Mouse (Mus musculus) right cerebral cortex, postnatal 25 days (tissue): ENCODE measurements around the gene Dyrk1a.

Experiments
- DNase-seq: peaks from one replicate; pipeline ENCODE4 v3.0.0; 2022

The Dyrk1a gene

GRCm38 (mm10) chr16:94591536-94591935 is 21.7 kb downstream of the Dyrk1a start:
- DNase-seq: no peak

DNA sequence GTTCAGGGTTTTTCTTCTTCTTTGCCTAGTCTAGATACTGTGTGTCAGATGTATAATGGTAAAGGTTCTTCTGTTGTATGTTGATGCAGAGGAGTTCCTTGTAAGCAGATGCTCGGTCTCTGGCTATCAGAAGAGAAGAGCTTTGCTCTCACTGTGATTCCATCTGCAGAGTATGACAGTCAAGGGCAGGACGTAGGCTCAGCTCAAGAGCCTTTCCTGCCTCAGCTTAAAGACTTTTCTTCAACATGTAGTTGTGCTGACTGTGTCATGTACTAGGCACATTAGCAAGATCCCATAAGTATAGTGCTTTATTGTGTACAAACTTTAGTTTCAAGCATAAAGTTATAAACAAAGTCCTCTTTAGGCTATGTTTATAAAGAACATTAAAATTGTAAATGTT is 26.8 kb downstream of the Dyrk1a start:
- DNase-seq: no peak

- DNase-seq: no peak
Measured at GRCm38 (mm10) chr16:94597640-94598039, 27.8 kb downstream of the Dyrk1a start.

- DNase-seq: no peak
Measured at GRCm38 (mm10) chr16:94599977-94600724, 30.3 kb downstream of the Dyrk1a start.

- DNase-seq: no peak
Measured at GRCm38 (mm10) chr16:94601089-94601488, 31.3 kb downstream of the Dyrk1a start.

GRCm38 (mm10) chr16:94601540-94601953 is 31.7 kb downstream of the Dyrk1a start:
- peak; percentile 61 for DNase-seq

DNA sequence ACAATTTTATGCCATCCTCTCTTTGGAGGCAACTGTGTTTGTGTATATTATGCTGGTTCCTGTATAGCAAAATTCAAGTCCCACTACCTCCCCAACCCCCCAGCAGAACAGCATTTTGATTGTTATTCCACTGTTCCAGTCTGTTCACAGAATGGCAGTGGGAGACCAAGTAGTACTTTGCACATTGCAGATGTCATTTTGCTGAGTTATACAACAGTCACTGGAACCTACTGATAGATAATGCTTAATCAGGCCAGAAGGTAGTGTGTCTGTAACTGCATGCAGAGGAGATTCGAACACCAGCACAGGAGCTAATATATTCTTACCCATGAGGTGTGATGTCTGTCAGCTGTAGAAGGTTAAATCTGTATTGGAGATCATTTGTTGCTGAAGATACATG is 32.4 kb downstream of the Dyrk1a start:
- DNase-seq: no peak

- no peak for DNase-seq
Measured at GRCm38 (mm10) chr16:94602730-94603129, 32.9 kb downstream of the Dyrk1a start.

GRCm38 (mm10) chr16:94606169-94606568 is 36.4 kb downstream of the Dyrk1a start:
- no peak for DNase-seq

DNA sequence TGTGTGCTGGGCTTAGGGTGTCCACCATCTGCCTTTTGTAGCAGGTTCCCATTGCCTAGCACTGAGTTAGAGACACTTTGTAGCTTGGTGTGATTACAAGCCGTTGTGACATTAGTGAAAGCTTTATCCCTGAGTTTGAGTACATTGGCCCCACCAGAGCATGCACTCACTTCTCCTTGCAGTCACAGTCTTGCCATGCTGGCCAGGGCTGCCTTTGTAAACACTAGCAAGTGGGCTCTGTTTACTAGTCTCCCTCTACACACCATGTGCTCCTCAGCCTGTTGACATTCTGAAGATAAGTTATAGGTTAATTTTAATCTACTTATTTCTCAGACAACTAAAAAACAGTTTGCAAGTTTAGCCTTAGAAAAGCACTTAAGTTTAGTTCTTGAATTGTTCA is 37.7 kb downstream of the Dyrk1a start:
- no peak for DNase-seq

- DNase-seq: no peak
Measured at GRCm38 (mm10) chr16:94608706-94609594, 39.1 kb downstream of the Dyrk1a start.

GRCm38 (mm10) chr16:94612573-94612972 is 42.8 kb downstream of the Dyrk1a start:
- DNase-seq: no peak

DNA sequence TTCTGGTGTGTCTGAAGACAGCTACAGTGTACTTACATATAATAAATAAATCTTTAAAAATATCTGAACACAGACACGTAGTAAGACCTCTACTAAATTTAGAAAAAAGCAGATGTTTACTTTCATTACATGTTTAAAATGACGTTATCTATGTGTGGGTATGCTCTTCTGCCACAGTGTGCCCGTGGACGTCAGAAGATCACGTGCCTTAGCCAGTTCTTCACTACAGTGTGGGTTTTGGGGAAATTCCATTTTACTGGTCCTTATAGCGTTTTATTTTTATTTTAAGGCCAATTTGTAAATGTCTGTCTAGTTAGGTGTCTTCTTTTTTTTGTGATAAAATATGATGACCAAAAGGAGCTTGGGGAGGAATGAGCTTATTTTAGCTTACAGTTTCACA is 47.4 kb downstream of the Dyrk1a start:
- DNase-seq: no peak

DNA sequence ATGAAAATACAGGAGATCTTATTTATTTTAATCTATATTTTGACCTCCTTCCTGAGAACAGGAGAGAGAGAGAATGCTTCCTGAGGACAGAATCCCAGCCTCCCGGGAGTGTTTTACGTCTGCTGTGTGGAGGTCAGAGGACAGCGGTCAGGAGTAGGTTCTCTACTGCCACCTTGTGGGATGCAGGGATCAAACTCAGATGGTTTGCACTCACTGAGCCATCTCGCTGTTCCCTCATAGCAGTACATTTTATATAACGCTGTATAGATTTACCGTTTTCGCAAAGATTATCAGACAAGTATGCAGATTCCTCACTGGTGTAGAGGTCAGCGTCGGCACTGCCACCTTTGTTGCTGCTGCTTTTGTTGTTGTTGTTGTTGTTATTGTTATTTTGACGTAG is 48.7 kb downstream of the Dyrk1a start:
- DNase-seq: peak; percentile 44

- no peak for DNase-seq
Measured at GRCm38 (mm10) chr16:94619301-94619700, 49.5 kb downstream of the Dyrk1a start.

GRCm38 (mm10) chr16:94624871-94625270 is 55.1 kb downstream of the Dyrk1a start:
- no peak for DNase-seq

DNA sequence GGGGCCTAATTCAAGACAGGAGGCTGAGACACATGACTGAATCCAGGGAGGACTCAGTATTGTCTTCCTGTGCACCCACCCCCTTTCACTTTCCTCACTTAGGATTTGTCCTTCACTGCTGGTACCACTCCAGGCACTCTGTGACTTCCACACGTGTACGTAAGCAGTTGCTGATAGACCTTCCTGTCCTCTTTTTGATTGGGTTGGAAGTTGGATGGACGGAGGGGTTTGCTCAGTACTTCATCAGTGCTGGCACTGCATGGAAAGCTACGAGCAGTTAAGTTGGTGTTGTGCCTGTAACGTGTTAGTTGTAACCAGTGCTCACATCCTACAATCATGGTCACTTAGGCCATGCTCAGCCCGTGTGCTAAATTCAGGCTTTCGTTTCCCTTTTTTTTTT is 55.8 kb downstream of the Dyrk1a start:
- DNase-seq: no peak

DNA sequence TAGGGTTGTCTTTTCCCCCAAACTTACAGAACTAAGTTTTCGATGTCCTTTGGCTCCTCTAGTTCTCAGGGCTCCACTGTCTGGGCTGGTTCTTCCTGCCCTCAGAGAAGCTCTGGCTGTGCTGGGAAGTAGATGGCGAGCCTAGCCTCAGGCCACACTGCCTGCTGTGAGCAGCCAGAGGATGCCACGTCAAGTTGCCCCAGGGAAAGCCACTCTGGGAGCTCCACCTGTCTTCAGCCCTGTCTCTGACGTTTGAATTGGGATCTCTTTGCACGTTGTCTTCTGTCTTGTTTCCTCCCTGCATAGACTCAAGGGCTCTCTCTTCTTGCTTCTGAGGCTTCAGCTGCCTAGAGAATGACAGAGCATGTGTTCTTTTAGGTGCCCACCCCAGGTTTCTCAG is 57.9 kb downstream of the Dyrk1a start:
- no peak for DNase-seq

GRCm38 (mm10) chr16:94628976-94629729 is 59.3 kb downstream of the Dyrk1a start:
- no peak for DNase-seq

- DNase-seq: no peak
Measured at GRCm38 (mm10) chr16:94631984-94632383, 62.2 kb downstream of the Dyrk1a start.

DNA sequence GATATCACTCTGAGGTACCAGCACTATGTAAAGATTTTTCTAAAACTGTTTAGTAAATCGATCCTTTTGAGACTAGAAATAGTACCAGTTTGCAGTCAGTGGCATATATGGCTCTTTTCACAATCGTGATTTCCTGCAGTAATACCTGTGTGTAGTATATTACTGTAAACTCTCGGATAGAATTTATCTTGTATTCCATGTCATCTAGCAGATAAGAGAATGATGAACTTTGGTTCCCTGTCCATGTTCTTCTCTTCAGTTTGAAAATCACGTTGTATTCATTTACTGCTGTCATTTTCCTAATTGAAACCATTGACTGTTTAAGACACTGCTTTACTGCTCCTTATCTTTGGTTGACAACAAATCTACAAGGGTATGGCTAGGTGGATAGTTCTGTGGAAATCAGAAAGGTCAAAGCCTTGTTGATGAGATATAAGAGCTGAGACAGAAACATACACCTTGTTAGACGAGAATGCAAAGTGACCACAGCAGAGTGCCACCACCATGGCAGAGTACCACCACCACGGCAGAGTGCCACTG is 62.7 kb downstream of the Dyrk1a start:
- DNase-seq: no peak

- no peak for DNase-seq
Measured at GRCm38 (mm10) chr16:94633012-94633411, 63.2 kb downstream of the Dyrk1a start.

DNA sequence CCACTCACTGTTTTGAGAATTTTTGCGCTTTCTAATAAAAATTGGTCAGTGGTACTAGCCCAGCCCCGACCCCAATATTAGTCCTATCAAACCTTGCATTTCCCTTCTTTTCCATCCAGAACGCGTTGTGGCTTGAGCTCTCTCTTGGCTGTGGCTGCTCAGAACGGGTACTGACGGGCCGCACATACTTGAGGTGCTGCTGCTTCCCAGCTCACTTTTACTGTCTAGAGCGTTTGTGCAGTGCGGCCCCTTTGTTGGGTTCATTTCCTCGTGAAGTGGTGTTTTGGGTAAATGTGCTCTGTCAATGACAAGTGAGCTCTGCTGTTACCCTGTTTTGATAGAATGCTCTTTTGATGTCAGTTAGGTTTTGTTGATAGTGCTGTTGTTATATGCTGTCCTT is 67.6 kb downstream of the Dyrk1a start:
- no peak for DNase-seq
